Comparison of ENCODE assay signal across 15 mouse cellular contexts in the genomic region with DNA sequence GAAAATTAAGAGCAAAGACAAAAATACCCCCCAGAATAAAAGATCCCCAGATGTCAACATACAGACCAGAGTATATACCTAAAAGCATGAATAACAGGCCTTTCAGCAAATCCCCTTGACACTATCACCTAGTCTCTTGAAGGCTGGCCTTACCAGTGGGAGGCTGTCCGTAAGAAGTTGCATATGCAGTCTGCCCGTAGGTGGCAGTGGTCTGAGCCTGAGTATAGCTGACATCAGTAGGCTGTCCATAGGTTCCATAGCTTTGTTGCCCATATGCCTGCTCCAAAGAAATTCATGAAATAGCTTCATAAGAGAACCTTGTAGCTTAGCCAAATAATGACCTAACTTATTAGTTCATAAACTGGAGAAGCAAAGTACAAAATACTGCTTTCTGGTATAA. TPM values are rescaled to one million over a fixed set of nuclear protein-coding genes. Genes with fewer than 3 reads are reported as not detected.
DNase-seq lines count a peak whose midpoint lies in the region; ATAC-seq lines count a peak whose summit lies in the region.
"Had no signal": no experiment of that assay in that cellular context is flagged by ENCODE, and none has a peak within 500 bp of the region (broad histone marks: within the 10 kb centered on the region; RNA-seq: fewer than 3 reads in every experiment).

No protein-coding gene starts in this region.

- H3K9ac ChIP-seq in intestine, embryonic 16.5 days (ENCODE audit: low read depth, low read length), result no peak overlapping the region
- H3K9ac ChIP-seq in intestine, embryonic 15.5 days, result no peak overlapping the region
- H3K9ac ChIP-seq: embryonic facial prominence, embryonic 15.5 days; neural tube, embryonic 12.5 days had no signal

- H3K27ac ChIP-seq in intestine, embryonic 16.5 days (ENCODE audit: low read length), result no peak overlapping the region
- no peak overlapping the region for H3K27ac ChIP-seq in intestine, embryonic 15.5 days
- H3K27ac ChIP-seq: embryonic facial prominence, embryonic 15.5 days; hindbrain, embryonic 10.5 days; macrophage; neural tube, embryonic 12.5 days had no signal

- H3K4me2 ChIP-seq in intestine, embryonic 16.5 days (ENCODE audit: low read depth, low read length), result no peak overlapping the region
- no peak overlapping the region for H3K4me2 ChIP-seq in intestine, embryonic 15.5 days (replicated peaks)
- H3K4me2 ChIP-seq: embryonic facial prominence, embryonic 15.5 days; neural tube, embryonic 12.5 days had no signal

- peaks cover 16% of the 10 kb centered on the region for H3K4me1 ChIP-seq in intestine, embryonic 16.5 days (ENCODE audit: control insufficient read depth, insufficient read depth, low read length)
- peaks cover 11% of the 10 kb centered on the region for H3K4me1 ChIP-seq in intestine, embryonic 15.5 days (replicated peaks)

- H3K9me3 ChIP-seq in intestine, embryonic 16.5 days (ENCODE audit: control insufficient read depth, low read length), result no peaks in the 10 kb centered on the region
- no peaks in the 10 kb centered on the region for H3K9me3 ChIP-seq in intestine, embryonic 15.5 days
- H3K9me3 ChIP-seq: embryonic facial prominence, embryonic 15.5 days; hindbrain, embryonic 10.5 days; neural tube, embryonic 12.5 days had no signal

- ATAC-seq in intestine, embryonic 16.5 days, result 0 out of 2 replicates have a peak, but pooled peaks have one; percentile 38
- no peak for ATAC-seq in intestine, embryonic 15.5 days
- ATAC-seq in granulocyte monocyte progenitor cell, adult 5-6 weeks (replicated peaks; ENCODE audit: poor library complexity, severe bottlenecking), result peak; percentile 47; the same call in 1 of the 2 replicates
- ATAC-seq: Patski had no signal

- no peak overlapping the region for H3K4me3 ChIP-seq in intestine, embryonic 16.5 days (ENCODE audit: low read length)
- H3K4me3 ChIP-seq in intestine, embryonic 15.5 days (replicated peaks), result no peak overlapping the region
- H3K4me3 ChIP-seq: embryonic facial prominence, embryonic 15.5 days; hindbrain, embryonic 10.5 days; neural tube, embryonic 12.5 days had no signal

- WGBS in intestine, embryonic 16.5 days, result 46% methylated on average over 2 of the region's 2 CpGs
- WGBS in intestine, embryonic 15.5 days, result 34% methylated on average over 2 of the region's 2 CpGs

- DNase-seq in 3T3-L1 (ENCODE audit: low read depth, low spot score) (peak; percentile 66), ES-CJ7 (ENCODE audit: low read depth, low spot score) (peak; percentile 75)
- DNase-seq in T-cell, adult 2 months (ENCODE audit: low spot score), result no peak
- no peak for DNase-seq in adrenal gland, adult 2 months
- DNase-seq in left cerebral cortex, postnatal 14 days (ENCODE audit: low spot score in 2 of 2), result no peak
- DNase-seq: gastrocnemius, postnatal 10 days; thymus, postnatal 36 days had no signal

- peaks cover 13% of the 10 kb centered on the region for H3K36me3 ChIP-seq in intestine, embryonic 16.5 days (ENCODE audit: control insufficient read depth, insufficient read depth, low read length)
- peaks cover 28% of the 10 kb centered on the region for H3K36me3 ChIP-seq in intestine, embryonic 15.5 days

- H3K27me3 ChIP-seq in intestine, embryonic 16.5 days (replicated peaks; ENCODE audit: control insufficient read depth, insufficient read depth, low read length), result no peaks in the 10 kb centered on the region
- no peaks in the 10 kb centered on the region for H3K27me3 ChIP-seq in intestine, embryonic 15.5 days (replicated peaks)
- H3K27me3 ChIP-seq: embryonic facial prominence, embryonic 15.5 days; neural tube, embryonic 12.5 days; Patski had no signal

- intact Hi-C loops in left cerebral cortex, postnatal 14 days (cut with DNase I), result no loop called here

RNA-seq across cellular contexts. Expression of a gene that starts 7.0 kb away (rescaled TPM):
- polyA plus RNA-seq in intestine, embryonic 16.5 days (2015; fragmentation: Nextera tagmentation; extraction: Ambion mirVana), result 27.8 and 32.5 TPM in 2 replicates
- 27.5 and 30.0 TPM in 2 replicates for polyA plus RNA-seq in intestine, embryonic 15.5 days (2015; fragmentation: Nextera tagmentation; extraction: Ambion mirVana)
- total RNA-seq in granulocyte monocyte progenitor cell, adult 5-6 weeks (2014; fragmentation: Nextera tagmentation), result 20.0 and 25.8 TPM in 2 replicates
- 15.7 and 42.7 TPM in 2 replicates for total RNA-seq in granulocyte monocyte progenitor cell, adult 5-6 weeks (2017)
- total RNA-seq in adrenal gland, adult 2 months (2021), result 10 to 100 TPM; 18.2 to 24.8 TPM
- polyA plus RNA-seq in adrenal gland, adult 2 months (2012; rRNA removed), result 38.1 and 60.4 TPM in 2 replicates
- total RNA-seq in left cerebral cortex, postnatal 14 days (2021), result 10 to 100 TPM; 21.7 to 24.6 TPM

RNA-seq across cellular contexts. Expression of a gene that starts 7.4 kb away (rescaled TPM):
- 499 and 529 TPM in 2 replicates for polyA plus RNA-seq in intestine, embryonic 16.5 days (2015; fragmentation: Nextera tagmentation; extraction: Ambion mirVana)
- 571 and 594 TPM in 2 replicates for polyA plus RNA-seq in intestine, embryonic 15.5 days (2015; fragmentation: Nextera tagmentation; extraction: Ambion mirVana)
- total RNA-seq in granulocyte monocyte progenitor cell, adult 5-6 weeks (2014; fragmentation: Nextera tagmentation), result 342 and 407 TPM in 2 replicates
- 626 and 725 TPM in 2 replicates for total RNA-seq in granulocyte monocyte progenitor cell, adult 5-6 weeks (2017)
- total RNA-seq in adrenal gland, adult 2 months (2021), result 100 to 1,000 TPM; 193 to 525 TPM
- 395 and 441 TPM in 2 replicates for polyA plus RNA-seq in adrenal gland, adult 2 months (2012; rRNA removed)
- total RNA-seq in left cerebral cortex, postnatal 14 days (2021), result 100 to 1,000 TPM; 288 to 295 TPM

RNA-seq across cellular contexts. Expression of a gene that starts 26.6 kb away (rescaled TPM):
- polyA plus RNA-seq in intestine, embryonic 16.5 days (2015; fragmentation: Nextera tagmentation; extraction: Ambion mirVana), result 17.5 and 21.0 TPM in 2 replicates
- 28.2 and 28.5 TPM in 2 replicates for polyA plus RNA-seq in intestine, embryonic 15.5 days (2015; fragmentation: Nextera tagmentation; extraction: Ambion mirVana)
- 1.0 TPM in 1 of 2 replicates, not detected in the other for total RNA-seq in granulocyte monocyte progenitor cell, adult 5-6 weeks (2014; fragmentation: Nextera tagmentation)
- 1.2 and 1.3 TPM in 2 replicates for total RNA-seq in granulocyte monocyte progenitor cell, adult 5-6 weeks (2017)
- 10 to 100 TPM; 42.6 to 58.4 TPM for total RNA-seq in adrenal gland, adult 2 months (2021)
- polyA plus RNA-seq in adrenal gland, adult 2 months (2012; rRNA removed), result 108 and 131 TPM in 2 replicates
- total RNA-seq in left cerebral cortex, postnatal 14 days (2021), result 10 to 100 TPM; 60.9 to 70.2 TPM

RNA-seq across cellular contexts. Expression of a gene that starts 33.8 kb away (rescaled TPM):
- 0.69 and 0.71 TPM in 2 replicates for polyA plus RNA-seq in intestine, embryonic 16.5 days (2015; fragmentation: Nextera tagmentation; extraction: Ambion mirVana)
- polyA plus RNA-seq in intestine, embryonic 15.5 days (2015; fragmentation: Nextera tagmentation; extraction: Ambion mirVana), result 0.68 and 0.90 TPM in 2 replicates
- total RNA-seq in granulocyte monocyte progenitor cell, adult 5-6 weeks (2014; fragmentation: Nextera tagmentation), result not detected in 2 replicates
- not detected in 2 replicates for total RNA-seq in granulocyte monocyte progenitor cell, adult 5-6 weeks (2017)
- total RNA-seq in adrenal gland, adult 2 months (2021), result under 1 TPM; 0.35 to 0.52 TPM
- 2.2 and 2.6 TPM in 2 replicates for polyA plus RNA-seq in adrenal gland, adult 2 months (2012; rRNA removed)
- total RNA-seq in left cerebral cortex, postnatal 14 days (2021), result 10 to 100 TPM; 61.7 to 63.2 TPM
- polyA plus RNA-seq: macrophage had no signal

Comparison
In these comparisons a context has a peak if more than half of its experiments do, and no peak if none do; other contexts are left out.
1. DNase-seq: peak in 3T3-L1 (single experiment) and ES-CJ7 (single experiment); none in T-cell, adult 2 months (single experiment), adrenal gland, adult 2 months (single experiment) and left cerebral cortex, postnatal 14 days (0 of 2).
2. RNA of a gene that starts 26.6 kb away (total RNA-seq): 60.9 to 70.2 TPM in left cerebral cortex, postnatal 14 days and 42.6 to 58.4 TPM in adrenal gland, adult 2 months; 1.0 to 1.3 TPM in granulocyte monocyte progenitor cell, adult 5-6 weeks; every median in the first group is over 10 times any median in the second.